ENCODE assay signal across 19 mouse cellular contexts in genomic region chr11:61497490-61497889, GRCm38 (mm10). TPM values are rescaled to one million over a fixed set of nuclear protein-coding genes. Genes with fewer than 3 reads are reported as not detected.
"Had no signal": no experiment of that assay in that cellular context is flagged by ENCODE, and none has a peak within 500 bp of the region (broad histone marks: within the 10 kb centered on the region; RNA-seq: fewer than 3 reads in every experiment).

No protein-coding gene starts in this region.

- H3K4me2 ChIP-seq: neural tube, embryonic 13.5 days; neural tube, embryonic 15.5 days; stomach, embryonic 15.5 days had no signal

- H3K4me3 ChIP-seq: neural tube, embryonic 13.5 days; neural tube, embryonic 15.5 days; stomach, embryonic 15.5 days had no signal

- H3K27ac ChIP-seq: neural tube, embryonic 13.5 days; neural tube, embryonic 15.5 days; stomach, embryonic 15.5 days; stomach, postnatal 0 days had no signal

- H3K36me3 ChIP-seq: neural tube, embryonic 15.5 days; stomach, embryonic 15.5 days had no signal

- DNase-seq: retina, postnatal 1 day; right cerebral cortex, adult 18-20 months; right cerebral cortex, postnatal 14 days; right cerebral cortex, postnatal 25 days; right cerebral cortex, postnatal 4 days; spleen, adult 18-20 months; thymus, adult 18-20 months; thymus, adult 2 months; thymus, postnatal 14 days; thymus, postnatal 25 days; thymus, postnatal 36 days; thymus, postnatal 4 days had no signal

- H3K9ac ChIP-seq: neural tube, embryonic 13.5 days; neural tube, embryonic 15.5 days; stomach, embryonic 15.5 days had no signal

- H3K9me3 ChIP-seq: neural tube, embryonic 13.5 days; neural tube, embryonic 15.5 days; stomach, embryonic 15.5 days had no signal

- H3K27me3 ChIP-seq: neural tube, embryonic 13.5 days; neural tube, embryonic 15.5 days; stomach, embryonic 15.5 days had no signal

RNA-seq across cellular contexts. Expression of gene B9d1, which starts 7.5 kb away (rescaled TPM):
- total RNA-seq: neutrophil, adult 5-6 weeks had no signal

RNA-seq across cellular contexts. Expression of gene Mfap4, which starts 12.3 kb away (rescaled TPM):
- total RNA-seq: neutrophil, adult 5-6 weeks had no signal

RNA-seq across cellular contexts. Expression of gene Rnf112, which starts 43.6 kb away (rescaled TPM):
- total RNA-seq: neutrophil, adult 5-6 weeks had no signal
- polyA plus RNA-seq: spleen, adult 2 months; thymus, postnatal 0 days had no signal
